Mouse (Mus musculus) neural tube, embryonic 11.5 days (tissue): ENCODE measurements around the gene Rhpn2. TPM values are rescaled to one million over a fixed set of nuclear protein-coding genes. Genes with fewer than 3 reads are reported as not detected.

ENCODE experiments used
- ATAC-seq: fragments of 200-750 bp; cut with Nextera tagmentation; 2 replicates; pipeline ENCODE4 v1.8.0; 2017; ENCODE audit warnings: moderate number of reproducible peaks, mild to moderate bottlenecking, moderate TSS enrichment, moderate library complexity; ENCODE audit not compliant: insufficient read depth, low FRiP score, low TSS enrichment
- DNase-seq: peaks from one replicate; pipeline ENCODE4 v3.0.0-alpha.2; 2015; ENCODE audit warnings: low spot score
- H3K27ac ChIP-seq: fragments of 300-500 bp; sonication (generic); 2 replicates; pipeline ENCODE4 v1.5.1; 2014; ENCODE audit warnings: low read depth, mild to moderate bottlenecking, low read length
- H3K27me3 ChIP-seq: fragments of 300-500 bp; sonication (generic); 2 replicates; pipeline ENCODE4 v1.6.1; 2014; ENCODE audit warnings: mild to moderate bottlenecking, low read length, mixed read lengths; ENCODE audit not compliant: control insufficient read depth, insufficient read depth
- H3K36me3 ChIP-seq: fragments of 300-500 bp; sonication (generic); 2 replicates; pipeline ENCODE4 v1.6.1; 2014; ENCODE audit warnings: mild to moderate bottlenecking, low read length, moderate library complexity, mixed read lengths; ENCODE audit not compliant: control insufficient read depth, insufficient read depth
- H3K4me1 ChIP-seq: fragments of 300-500 bp; sonication (generic); 2 replicates; pipeline ENCODE4 v1.6.1; 2014; ENCODE audit warnings: low read length, mixed read lengths; ENCODE audit not compliant: control insufficient read depth, insufficient read depth
- H3K4me2 ChIP-seq: fragments of 300-500 bp; sonication (generic); 2 replicates; pipeline ENCODE4 v1.6.1; 2014; ENCODE audit warnings: low read depth, mild to moderate bottlenecking, moderate library complexity
- H3K4me3 ChIP-seq: fragments of 300-500 bp; sonication (generic); 2 replicates; pipeline ENCODE4 v1.5.1; 2014; ENCODE audit warnings: low read depth, low read length
- H3K9ac ChIP-seq: fragments of 300-500 bp; sonication (generic); 2 replicates; pipeline ENCODE4 v1.6.1; 2014; ENCODE audit warnings: mild to moderate bottlenecking, low read length
- H3K9me3 ChIP-seq: fragments of 300-500 bp; sonication (generic); 2 replicates; pipeline ENCODE4 v1.6.1; 2016; ENCODE audit warnings: low read length; ENCODE audit not compliant: control insufficient read depth
- WGBS: fragments of 180-500 bp; shearing (Covaris S2); extraction: QIAGEN DNeasy Blood & Tissue Kit; methylation state at CpG from one replicate; pipeline ENCODE4 v1.1.7; 2014; 5-methylcytosine and 5-hydroxymethylcytosine counted together
- polyA plus RNA-seq: library from polyadenylated mRNA; unstranded; fragments of >200 nt; fragmentation: Nextera tagmentation; extraction: Ambion mirVana; gene quantifications from 2 replicates; pipeline ENCODE4 v1.2.1, GENCODE M21; 2014

The Rhpn2 gene
- polyA plus RNA-seq, 1 experiment from 2014 or later = 3.3 TPM

GRCm38 (mm10) chr7:35353306-35353705, 19.3 kb downstream of the Rhpn2 start:
- Histone ChIP-seq H3K9ac (no peak overlapping the region), H3K27ac (no peak overlapping the region), H3K9me3 (no peaks in the 10 kb centered on the region), H3K27me3 (no peaks in the 10 kb centered on the region), H3K4me1 (no peaks in the 10 kb centered on the region), H3K36me3 (no peaks in the 10 kb centered on the region), H3K4me3 (no peak overlapping the region), H3K4me2 (no peak overlapping the region)
- WGBS = 92% methylated on average over 15 of the region's 15 CpGs
- DNase-seq = no peak
- no peak for ATAC-seq

- DNase-seq = no peak
- no peak overlapping the region for H3K27ac ChIP-seq
- no peak for ATAC-seq
- 79% methylated on average over 5 of the region's 5 CpGs for WGBS
- H3K36me3 ChIP-seq = no peaks in the 10 kb centered on the region
- H3K9me3 ChIP-seq = no peaks in the 10 kb centered on the region
- H3K4me1 ChIP-seq = no peaks in the 10 kb centered on the region
- no peaks in the 10 kb centered on the region for H3K27me3 ChIP-seq
- no peak overlapping the region for H3K4me2 ChIP-seq
- H3K9ac ChIP-seq = no peak overlapping the region
- no peak overlapping the region for H3K4me3 ChIP-seq
Observed at GRCm38 (mm10) chr7:35355303-35355872, 21.4 kb downstream of the Rhpn2 start.

DNA sequence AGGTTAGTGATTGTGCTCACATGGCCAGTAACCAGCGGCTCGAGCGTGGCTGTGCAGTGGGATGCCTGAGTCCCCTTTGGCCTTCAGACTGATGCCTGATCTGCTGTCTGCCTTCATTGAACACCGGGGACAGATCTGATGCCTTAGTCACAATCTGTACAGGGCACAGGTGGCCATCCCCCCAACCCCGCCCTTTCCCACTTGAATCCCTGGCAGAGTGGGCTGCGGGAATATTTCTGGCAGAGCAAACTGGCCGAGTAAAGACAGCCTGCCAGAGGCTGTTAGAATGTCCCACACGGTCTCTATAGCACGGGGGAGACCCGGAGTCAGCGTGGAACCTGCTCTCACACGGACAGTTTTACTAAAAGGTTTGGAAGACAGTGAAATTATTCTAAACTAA, 23.7 kb downstream of the Rhpn2 start:
- 88% methylated on average over 12 of the region's 12 CpGs for WGBS
- Histone ChIP-seq H3K27ac (no peak overlapping the region), H3K9me3 (no peaks in the 10 kb centered on the region), H3K4me2 (no peak overlapping the region), H3K36me3 (no peaks in the 10 kb centered on the region), H3K4me3 (no peak overlapping the region), H3K27me3 (no peaks in the 10 kb centered on the region), H3K4me1 (no peaks in the 10 kb centered on the region), H3K9ac (no peak overlapping the region)
- DNase-seq (no peak), ATAC-seq (no peak)

GRCm38 (mm10) chr7:35362253-35362652, 28.3 kb downstream of the Rhpn2 start:
- Histone ChIP-seq H3K4me2 (no peak overlapping the region), H3K36me3 (no peaks in the 10 kb centered on the region), H3K27ac (no peak overlapping the region), H3K9ac (no peak overlapping the region), H3K27me3 (no peaks in the 10 kb centered on the region), H3K4me3 (no peak overlapping the region), H3K9me3 (no peaks in the 10 kb centered on the region), H3K4me1 (no peaks in the 10 kb centered on the region)
- whole genome bisulfite sequencing = 84% methylated on average over 5 of the region's 5 CpGs
- no peak for ATAC-seq
- DNase-seq = no peak

GRCm38 (mm10) chr7:35362868-35363267, 28.9 kb downstream of the Rhpn2 start:
- ATAC-seq (no peak), DNase-seq (no peak)
- H3K4me2 ChIP-seq = no peak overlapping the region
- H3K9me3 ChIP-seq = no peaks in the 10 kb centered on the region
- H3K27ac ChIP-seq = no peak overlapping the region
- H3K9ac ChIP-seq = no peak overlapping the region
- no peaks in the 10 kb centered on the region for H3K36me3 ChIP-seq
- H3K27me3 ChIP-seq = no peaks in the 10 kb centered on the region
- H3K4me3 ChIP-seq = no peak overlapping the region
- no peaks in the 10 kb centered on the region for H3K4me1 ChIP-seq
- WGBS = 82% methylated on average over 5 of the region's 5 CpGs

DNA sequence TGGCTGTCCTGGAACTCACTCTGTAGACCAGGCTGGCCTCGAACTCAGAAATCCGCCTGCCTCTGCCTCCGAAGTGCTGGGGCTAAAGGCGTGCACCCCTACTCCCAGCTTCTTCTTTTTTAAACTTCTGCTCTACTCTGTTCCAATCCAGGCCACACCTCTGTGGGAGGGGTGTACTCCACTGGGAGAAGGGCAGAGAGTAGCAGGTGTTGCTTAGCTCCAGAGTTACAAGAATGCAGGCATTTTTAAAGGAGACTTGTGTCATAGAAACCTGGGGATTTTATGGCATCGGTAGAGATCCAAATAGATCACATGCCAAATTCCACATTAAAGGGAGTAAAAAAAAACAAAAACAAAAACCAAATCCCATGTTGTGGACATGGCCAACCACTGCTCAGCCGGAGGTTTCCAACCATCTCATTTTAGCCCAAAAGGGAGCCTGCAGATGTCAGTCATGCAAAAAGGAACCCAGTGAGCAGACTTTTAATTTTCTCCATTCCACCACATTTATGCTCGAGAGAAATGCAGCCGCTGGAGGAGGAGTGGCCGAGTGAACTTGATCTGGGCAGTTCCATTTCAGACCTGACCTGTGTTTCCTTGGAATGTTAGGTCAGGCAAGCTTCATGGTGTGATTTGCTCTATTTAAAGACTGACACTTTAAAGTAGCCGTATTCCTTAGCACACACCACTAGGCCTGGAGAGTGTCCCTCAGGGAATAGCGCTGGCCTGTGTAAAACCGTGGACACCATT, 31.4 kb downstream of the Rhpn2 start:
- H3K27me3 ChIP-seq = no peaks in the 10 kb centered on the region
- no peak overlapping the region for H3K4me3 ChIP-seq
- no peaks in the 10 kb centered on the region for H3K9me3 ChIP-seq
- WGBS = 76% methylated on average over 12 of the region's 12 CpGs
- H3K27ac ChIP-seq = no peak overlapping the region
- no peak for ATAC-seq
- no peak overlapping the region for H3K9ac ChIP-seq
- H3K4me1 ChIP-seq = no peaks in the 10 kb centered on the region
- no peak for DNase-seq
- H3K4me2 ChIP-seq = no peak overlapping the region
- H3K36me3 ChIP-seq = no peaks in the 10 kb centered on the region

- Histone ChIP-seq H3K4me2 (no peak overlapping the region), H3K4me3 (no peak overlapping the region), H3K27ac (0 out of 2 replicates have a peak overlapping the region, but pooled peaks have one; percentile 9), H3K36me3 (no peaks in the 10 kb centered on the region), H3K4me1 (no peaks in the 10 kb centered on the region), H3K9ac (no peak overlapping the region), H3K9me3 (no peaks in the 10 kb centered on the region), H3K27me3 (no peaks in the 10 kb centered on the region)
- 28% methylated on average over 14 of the region's 14 CpGs for WGBS
- DNase-seq = peak; percentile 48
- no peak for ATAC-seq
Observed at GRCm38 (mm10) chr7:35371096-35371495, 37.1 kb downstream of the Rhpn2 start.

GRCm38 (mm10) chr7:35372483-35373017, 38.6 kb downstream of the Rhpn2 start:
- no peaks in the 10 kb centered on the region for H3K36me3 ChIP-seq
- no peak overlapping the region for H3K9ac ChIP-seq
- DNase-seq = no peak
- no peaks in the 10 kb centered on the region for H3K27me3 ChIP-seq
- no peak for ATAC-seq
- no peak overlapping the region for H3K27ac ChIP-seq
- H3K4me2 ChIP-seq = no peak overlapping the region
- H3K4me3 ChIP-seq = no peak overlapping the region
- H3K4me1 ChIP-seq = no peaks in the 10 kb centered on the region
- 90% methylated on average over 14 of the region's 14 CpGs for WGBS
- no peaks in the 10 kb centered on the region for H3K9me3 ChIP-seq
